Mouse (Mus musculus) CD4-positive, CD25-positive, alpha-beta regulatory T cell, adult 2 months (primary cell): ENCODE results near the gene Myl7.

Experiments
- DNase-seq: peaks from one replicate; pipeline ENCODE4 v3.0.0-alpha.2; 2012; ENCODE audit warnings: low read depth, low spot score

Gene Myl7

DNA sequence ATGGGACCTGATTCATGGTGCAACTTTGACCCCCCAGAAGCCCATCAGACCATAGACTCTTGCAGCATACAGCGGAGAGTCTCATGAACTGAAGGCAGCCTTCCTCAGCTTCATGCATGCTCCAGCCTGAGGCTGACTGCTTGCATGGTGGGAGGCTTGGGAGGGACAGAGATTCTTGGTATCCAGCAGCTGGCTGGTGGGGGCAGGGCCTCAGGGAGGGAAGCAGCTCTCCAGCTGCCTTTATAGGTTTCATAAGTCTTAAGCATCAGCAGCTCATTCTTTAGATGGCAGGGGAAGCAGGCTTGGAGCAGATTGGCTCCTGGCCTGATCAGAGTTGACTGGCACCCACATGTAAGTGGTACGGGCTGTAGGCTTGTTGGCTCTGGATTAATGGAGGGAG, 31.4 kb downstream of the Myl7 start:
- DNase-seq = no peak

DNA sequence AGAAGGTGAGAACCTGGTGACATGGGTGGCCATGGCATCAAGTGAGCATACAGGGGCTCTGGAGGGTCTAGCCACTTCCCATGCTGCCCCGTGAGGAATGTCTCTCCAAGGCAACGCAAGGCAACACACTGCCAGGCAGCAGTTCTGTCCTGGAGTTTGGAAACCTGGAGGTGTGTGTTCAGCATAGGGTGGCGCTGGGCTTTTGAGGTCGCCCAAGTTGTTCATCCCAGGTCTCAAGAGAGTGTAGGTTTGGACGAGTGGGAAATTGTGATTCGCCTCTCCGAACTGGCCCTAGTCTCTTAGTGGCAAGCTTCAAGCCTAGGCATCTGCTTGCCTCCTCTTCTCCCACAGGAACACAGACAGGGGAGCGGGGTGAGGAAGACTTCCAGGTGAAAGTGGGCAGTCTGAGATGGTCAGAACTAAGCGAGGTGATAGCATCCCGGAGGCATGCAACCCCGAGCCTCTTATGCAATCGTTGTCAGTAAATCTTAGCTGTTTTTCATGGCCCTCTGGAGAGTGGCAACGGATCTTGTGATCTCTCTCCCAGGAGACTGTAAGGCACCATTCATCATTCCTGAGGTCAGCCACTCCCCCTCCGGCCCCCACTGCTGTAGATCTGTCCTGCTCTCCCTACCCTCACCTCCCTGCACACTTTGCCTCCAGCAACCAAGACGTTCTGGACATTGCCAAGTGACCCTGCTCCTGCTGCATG, 36.0 kb downstream of the Myl7 start:
- no peak for DNase-seq

DNA sequence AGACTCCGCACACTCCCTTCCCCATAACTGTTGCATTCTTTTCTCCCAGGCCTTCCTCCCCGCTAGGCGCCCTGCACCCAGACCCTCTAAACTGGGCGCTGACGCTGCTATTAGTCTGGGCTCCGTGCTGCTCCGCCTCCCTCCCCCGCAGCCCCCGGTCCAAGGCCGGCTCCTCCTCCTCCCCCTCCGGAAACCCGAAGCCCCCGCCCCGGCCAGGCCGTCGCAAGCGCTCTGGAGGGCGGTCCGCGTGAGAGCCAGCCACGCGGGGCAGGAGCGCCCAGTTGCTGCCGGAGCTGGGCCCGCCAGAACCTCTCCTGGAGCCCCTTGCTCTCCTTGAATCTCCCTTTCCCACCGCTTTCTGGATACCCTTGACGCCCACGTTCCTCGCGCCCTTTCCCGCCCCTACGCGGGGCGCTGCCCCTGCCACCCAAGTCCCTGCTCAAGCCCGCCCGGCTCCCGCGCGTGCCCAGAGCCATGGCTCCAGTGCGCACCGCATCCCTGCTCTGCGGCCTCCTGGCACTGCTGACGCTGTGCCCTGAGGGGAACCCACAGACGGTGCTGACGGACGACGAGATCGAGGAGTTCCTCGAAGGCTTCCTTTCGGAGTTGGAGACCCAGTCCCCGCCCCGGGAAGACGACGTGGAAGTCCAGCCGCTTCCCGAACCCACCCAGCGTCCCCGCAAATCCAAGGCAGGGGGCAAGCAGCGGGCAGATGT, 36.7 kb downstream of the Myl7 start, which contains the start of gene Aebp1:
TSS of gene Aebp1 (plus strand) at position 270 of the 716 bp plus-strand sequence.
- peak; percentile 45 for DNase-seq

GRCm38 (mm10) chr11:5860639-5861038, 37.9 kb downstream of the Myl7 start:
- DNase-seq = no peak

DNA sequence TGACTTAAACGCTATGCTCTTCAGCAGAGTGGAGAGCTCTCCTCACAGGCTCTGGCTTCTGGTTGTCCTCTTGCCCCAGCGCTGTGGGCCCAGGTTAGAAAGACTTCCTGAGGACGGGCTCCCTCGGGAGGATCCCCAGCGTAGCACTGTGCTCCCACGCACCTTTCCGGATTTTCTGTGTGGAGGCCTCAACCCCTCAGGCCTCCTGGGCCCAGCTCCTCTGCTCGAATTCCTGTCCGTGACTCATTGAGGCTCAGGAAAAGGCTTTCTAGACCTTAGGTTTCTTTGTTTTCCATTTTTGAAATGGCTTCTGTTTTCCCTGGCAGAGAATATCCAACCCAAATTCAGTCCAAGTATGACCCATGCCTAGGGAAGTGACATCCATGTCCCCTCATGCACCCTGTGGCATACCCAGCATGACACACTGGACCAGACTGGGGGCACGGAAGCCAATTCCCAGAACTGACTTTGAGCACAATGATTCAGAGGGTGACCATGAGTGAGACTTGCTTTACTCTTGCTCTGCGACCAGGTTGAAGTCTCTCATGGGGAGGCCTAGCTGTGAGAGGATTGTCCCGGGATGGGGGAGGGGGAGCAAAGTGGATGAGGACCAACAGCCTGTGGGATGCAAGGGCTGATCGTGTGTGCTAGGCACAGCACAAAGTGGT, 38.6 kb downstream of the Myl7 start:
- no peak for DNase-seq

GRCm38 (mm10) chr11:5858723-5859122, 39.9 kb downstream of the Myl7 start:
- peak; percentile 48 for DNase-seq

- no peak for DNase-seq
These were observed 42.0 kb downstream of the Myl7 start for GRCm38 (mm10) chr11:5856479-5857130.

DNA sequence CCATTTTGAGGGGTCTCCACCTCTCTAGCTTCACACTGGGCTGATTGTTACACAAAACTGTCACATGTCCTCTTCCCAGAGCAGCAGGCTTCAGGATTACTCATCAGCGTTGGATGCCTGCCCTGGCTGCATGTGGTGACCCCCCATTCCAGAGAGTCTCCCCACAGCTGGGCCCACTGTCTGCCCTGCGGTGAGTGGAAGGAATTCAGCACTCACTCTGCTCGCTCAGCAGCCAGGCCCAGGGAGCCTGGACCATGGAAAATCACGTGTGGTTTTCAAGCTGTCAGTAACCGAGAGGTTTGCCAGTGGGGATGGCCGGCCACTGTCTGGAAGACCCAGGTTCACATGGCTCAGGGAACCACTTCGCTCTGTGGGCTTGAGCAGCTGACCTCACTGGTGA, 42.7 kb downstream of the Myl7 start:
- no peak for DNase-seq

- DNase-seq = no peak
These were observed 43.1 kb downstream of the Myl7 start for GRCm38 (mm10) chr11:5855481-5855880.

GRCm38 (mm10) chr11:5852314-5852713, 46.3 kb downstream of the Myl7 start:
- DNase-seq = no peak

GRCm38 (mm10) chr11:5851021-5851736, 47.4 kb downstream of the Myl7 start:
- DNase-seq = no peak

- DNase-seq = no peak
These were observed 48.1 kb downstream of the Myl7 start for GRCm38 (mm10) chr11:5850452-5850851.

GRCm38 (mm10) chr11:5849316-5849715, 49.3 kb downstream of the Myl7 start:
- no peak for DNase-seq

- no peak for DNase-seq
These were observed 49.8 kb downstream of the Myl7 start for GRCm38 (mm10) chr11:5848741-5849140.

DNA sequence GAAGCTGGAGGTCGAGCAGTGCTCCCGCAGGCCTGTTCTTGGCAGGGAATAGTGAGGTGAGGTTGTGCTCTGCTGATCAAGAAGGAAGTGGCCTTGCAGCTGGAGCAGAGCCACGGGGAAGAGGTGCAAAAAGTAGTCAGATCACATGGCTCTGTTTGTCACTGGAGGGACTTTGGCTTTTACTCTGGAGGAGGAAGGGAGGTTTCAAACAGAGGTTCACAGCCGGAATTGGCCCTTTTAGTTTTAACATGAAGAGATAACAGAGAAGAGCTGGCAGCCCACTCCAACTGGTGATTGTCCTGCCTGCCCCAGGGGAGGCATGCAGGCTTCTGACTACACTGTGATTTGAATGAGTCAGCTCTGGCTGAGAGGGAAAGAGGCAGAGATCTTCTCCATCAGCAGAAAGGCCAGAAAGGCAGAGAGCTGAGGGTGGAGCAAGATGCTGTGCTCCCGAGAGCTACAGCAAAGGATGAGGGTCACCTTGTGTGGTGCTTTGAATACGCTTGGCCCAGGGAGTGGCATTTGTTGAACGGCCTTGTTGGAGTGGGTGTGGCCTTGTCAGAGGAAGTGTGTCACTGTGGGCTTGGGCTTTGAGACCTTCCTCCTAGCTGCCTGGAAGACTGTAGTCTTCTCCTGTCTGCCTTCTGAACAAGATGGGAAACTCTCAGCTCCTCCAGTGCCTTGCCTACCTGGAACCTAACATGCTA, 51.8 kb downstream of the Myl7 start:
- no peak for DNase-seq
